Mouse (Mus musculus) cerebellum, postnatal 4 days (tissue): ENCODE measurements around the gene Arhgap35.
"Not testable (repeated sequence)": the region's sequence is repeated elsewhere in the genome, so short reads cannot be mapped to it uniquely, and the experiment has no call there.

ENCODE experiments used
- DNase-seq, 2 experiments: peaks; one replicate each; pipeline ENCODE4 v3.0.0; 2022; ENCODE audit warnings: low spot score in 2 of 2, mixed read lengths in 1 of 2

Arhgap35 gene

DNA sequence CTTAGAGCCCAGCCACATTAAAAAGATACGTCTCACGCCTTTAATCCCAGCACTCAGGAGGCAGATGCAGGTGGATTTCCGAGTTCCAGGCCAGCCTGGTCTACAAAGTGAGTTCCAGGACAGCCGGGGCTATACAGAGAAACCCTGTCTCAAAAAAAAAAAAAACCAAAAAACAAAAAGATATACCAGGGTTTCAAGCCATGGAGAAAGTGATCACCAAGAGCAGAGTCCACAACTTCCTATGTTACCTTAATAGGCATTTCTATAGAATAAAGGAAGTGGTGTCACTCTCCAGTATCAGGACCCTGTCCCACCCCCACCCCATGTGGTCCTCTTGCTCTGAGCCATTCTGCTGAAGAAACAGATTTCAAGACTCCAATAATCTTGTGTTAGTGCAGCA is 8.0 kb downstream of the Arhgap35 start:
- not testable (repeated sequence) for DNase-seq

DNA sequence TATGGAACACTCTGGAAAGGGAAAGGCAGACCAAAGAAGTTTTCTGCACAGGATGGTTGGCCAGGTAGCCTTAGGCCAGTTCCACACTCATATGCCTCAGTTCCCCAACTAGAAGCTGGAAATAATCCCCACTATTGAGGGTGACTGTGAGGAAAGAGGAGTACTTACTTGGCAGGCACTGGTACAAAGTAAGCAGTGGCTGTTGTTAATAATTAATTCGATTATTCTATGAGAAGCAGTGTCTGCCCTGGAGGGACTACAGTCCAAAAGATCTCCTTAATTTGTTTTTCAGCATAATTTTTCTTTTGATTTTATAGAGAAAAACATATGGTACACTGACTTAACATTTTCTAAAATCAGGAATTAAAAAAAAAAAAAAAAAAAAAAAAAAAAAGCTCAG is 10.7 kb downstream of the Arhgap35 start:
- no peak for DNase-seq

DNA sequence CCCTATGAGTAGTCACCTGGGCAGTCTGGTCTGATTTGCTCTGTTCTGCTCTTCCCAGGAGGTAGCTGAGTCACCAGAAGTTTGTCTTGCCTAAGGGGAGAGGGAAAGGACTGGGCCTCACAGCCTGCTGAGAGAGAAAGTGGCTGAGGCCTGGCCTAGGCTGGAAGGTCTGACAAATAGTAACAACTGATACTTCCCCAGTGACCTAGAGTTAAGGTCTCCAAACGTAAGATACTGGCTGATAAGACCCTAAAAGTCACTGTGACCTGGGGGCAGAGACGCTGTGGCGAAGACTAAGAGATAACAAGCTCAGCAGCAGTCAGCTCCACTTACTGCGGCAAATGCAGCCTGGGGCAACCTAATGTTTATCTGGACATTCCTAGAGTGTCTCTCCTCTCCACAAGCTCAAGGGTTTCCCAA is 13.1 kb downstream of the Arhgap35 start:
- no peak for DNase-seq

DNA sequence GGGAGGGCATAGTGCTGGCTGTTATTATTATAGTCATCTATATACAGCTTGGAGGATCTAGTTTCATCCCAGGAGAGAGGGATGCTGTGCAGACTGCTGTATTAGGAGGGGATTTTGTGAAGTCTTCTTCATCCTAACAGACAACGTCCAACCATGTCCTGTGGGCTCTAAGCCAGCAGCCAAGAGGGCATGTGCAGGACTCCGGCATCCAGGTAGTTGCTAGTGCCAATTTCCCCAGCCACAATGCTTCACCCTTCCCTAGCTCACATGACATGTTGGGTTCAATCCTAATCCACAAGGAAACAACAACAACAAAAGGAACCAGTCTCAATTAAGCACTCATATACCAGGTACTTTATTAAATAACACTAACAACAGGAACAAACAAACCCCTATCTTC is 15.8 kb downstream of the Arhgap35 start:
- no peak for DNase-seq

DNA sequence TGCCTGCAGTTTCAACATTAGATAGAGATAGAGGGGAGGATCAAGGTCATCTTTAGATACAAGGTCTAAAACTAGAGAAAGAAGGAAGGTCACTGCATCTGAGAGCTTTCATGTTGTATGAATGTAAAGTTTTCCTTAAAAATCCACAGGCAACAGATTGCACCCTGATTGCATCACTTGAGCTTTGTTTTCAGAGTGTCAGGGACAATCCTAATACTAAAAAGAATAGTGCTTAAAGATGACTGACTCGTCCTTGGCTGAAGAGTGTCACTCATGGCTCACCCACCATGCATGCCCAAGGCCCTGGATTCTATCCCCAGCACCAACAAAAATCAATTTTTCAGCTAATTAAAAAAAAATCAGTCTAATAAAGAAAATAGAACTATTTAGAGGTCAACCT is 23.5 kb downstream of the Arhgap35 start:
- no peak for DNase-seq

DNA sequence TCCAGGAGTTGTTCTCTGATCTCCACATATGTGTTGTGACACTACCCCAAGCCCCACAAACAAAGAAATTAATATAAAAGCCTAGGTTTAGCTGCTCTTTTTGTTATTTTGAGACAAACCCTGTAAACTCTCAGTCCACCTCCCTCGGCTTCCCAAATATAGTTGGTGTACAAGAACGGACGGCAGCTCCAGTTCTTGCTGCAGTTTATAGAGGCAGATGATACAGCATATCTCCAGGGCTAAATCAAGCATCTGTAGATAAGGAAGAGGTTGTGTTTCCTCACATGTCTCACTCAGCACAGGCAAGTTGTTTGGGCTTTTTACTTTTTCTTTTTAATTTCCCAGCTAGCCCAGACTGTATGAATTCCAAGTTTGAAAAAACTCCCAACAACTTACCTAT is 27.1 kb downstream of the Arhgap35 start:
- no peak for DNase-seq

DNA sequence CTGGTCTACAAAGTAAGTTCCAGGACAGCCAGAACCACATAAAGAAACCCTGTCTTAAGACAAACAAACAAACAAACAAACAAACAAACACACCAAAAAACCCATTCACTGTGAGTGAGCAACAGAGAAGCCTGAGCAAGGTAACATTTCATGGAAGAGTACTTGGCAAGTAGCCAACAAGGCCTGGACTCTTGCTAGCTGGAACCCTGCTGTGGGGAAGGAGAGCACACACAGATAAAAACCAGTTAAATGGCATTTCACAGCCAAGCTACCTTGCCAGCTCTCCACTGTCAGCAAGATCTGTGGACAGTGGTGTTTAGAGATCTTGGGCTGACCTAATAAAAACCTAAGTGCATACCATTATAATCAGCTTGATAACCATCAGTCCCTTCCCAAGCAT is 30.4 kb downstream of the Arhgap35 start:
- no peak for DNase-seq

DNA sequence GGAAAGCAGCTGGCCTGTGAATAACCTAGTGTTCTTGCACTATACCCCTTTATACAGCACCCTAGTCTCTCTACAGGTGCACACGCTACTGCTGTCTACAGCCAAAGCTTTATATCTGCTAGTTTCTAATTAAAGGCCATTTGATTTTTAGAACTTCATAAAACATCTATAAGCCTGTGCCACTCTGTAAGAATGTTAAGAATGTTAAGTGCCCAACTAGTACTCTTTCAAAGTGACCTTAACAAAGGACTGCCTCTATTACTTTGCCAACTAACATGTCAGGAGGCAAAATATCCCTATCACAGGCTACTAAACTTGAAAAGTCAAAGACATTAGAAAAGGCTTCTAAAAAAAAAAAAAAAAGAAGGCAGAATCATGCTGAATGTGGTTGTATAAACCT is 31.0 kb downstream of the Arhgap35 start:
- no peak for DNase-seq

DNA sequence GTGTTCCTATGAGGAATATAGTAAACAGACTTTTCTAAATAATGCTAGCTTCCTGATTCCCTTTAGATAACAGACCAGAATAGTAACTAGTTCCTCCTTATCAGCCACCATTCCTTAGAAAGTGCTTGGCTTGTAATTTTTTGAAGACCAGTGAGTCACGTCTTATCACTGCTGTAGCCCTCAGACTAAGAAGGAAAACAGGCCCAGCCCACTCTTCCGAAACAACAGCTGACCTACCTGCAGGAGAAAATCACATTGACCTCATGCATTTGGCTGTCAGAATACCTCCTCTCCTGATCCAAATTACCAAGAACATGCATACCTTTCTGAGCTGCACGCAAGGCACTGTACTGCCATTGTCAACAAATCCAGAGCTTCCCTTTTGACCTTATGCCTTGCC is 32.5 kb downstream of the Arhgap35 start:
- DNase-seq = no peak

DNA sequence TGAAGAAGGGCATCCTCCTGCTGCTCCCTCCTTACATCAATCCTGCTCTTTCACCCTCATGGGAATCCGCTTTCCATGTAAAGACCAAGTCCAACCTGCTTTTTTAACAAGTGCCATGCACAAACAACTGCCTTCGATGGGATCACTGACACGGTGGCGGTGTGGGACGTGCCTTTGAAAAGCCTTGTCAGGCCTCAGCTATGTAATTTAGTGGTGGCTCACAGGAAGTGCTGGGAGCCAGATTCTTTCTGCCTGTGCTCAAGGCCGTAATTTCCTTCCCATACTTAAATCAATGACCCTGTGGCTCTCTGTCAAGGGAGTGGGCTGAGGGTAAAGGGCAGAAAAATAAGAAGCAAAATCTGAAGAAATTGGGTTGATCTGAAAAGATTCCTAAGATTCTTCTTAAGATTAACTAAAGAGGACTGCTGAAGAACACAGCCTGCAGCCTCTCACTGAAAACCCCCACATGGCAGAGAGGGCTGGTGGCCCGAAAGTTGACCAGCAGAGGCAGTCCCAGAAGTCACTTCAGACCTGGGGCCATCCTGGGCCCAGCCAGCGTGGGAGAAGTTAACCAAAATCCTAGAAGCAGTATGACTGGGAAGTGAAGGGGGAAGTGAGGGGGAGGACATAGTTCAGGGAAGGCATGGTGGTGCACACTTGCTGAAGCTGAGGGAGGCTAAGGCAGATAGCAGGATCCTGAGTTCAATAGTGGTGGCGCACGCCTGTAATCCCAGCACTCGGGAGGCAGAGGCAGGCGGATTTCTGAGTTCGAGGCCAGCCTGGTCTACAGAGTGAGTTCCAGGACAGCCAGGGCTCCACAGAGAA is 33.3 kb downstream of the Arhgap35 start:
- DNase-seq = no peak

DNA sequence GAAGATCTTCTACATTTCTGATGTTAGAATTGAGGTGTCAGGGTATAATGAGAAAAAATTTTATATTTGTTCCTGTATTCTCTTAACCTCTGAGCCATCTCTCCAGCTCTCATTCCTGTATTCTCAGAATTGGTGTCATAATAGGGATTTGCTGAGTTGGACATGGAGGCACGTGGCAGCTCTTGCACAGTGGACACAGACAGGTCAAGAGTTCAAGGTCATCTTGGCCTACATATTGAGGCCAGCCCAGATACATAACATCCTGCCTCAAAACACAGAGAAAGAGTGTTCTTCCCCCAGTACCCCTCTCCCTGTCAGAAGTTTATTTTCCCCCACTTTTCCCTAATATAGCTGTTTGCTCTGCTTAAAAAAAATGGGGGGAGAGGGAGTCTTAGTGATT is 38.1 kb downstream of the Arhgap35 start:
- no peak for DNase-seq

DNA sequence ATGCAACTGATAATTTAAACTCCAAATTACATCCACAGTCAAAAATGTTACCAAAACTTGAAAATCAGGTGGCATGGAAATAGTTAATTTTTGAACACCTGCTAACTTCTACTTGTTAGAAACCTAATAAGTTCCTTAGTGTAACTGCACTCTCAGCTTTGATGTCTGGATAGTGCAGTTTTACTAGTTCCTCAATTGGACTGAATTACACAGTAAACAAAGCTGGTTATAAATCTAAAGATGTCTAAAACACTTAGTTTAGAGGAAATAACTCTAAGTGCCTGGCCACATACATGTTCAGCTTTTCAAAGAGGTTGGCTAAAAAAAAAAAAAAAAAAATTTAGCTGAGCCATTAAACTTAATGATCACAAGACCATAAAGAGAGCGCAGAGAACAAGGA is 43.6 kb downstream of the Arhgap35 start:
- DNase-seq = no peak

DNA sequence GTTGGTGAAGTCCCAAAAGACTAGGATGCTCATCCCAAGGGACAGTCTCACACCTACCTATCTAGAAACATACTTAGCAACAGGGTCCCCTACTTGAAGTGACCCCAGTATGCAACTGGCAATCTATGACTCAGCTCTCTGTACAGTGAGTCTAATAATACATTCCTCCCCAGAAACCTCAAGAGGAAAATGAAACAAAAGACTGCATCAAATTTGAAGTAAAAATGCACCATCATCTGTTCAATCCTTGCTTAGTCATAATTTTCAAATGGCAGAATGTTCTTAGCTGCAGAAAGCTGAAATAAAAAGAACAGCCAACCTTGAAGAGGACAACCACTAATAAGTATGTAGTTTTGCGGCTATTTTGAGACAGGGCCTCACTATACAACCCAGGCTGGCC is 44.1 kb downstream of the Arhgap35 start:
- no peak for DNase-seq

DNA sequence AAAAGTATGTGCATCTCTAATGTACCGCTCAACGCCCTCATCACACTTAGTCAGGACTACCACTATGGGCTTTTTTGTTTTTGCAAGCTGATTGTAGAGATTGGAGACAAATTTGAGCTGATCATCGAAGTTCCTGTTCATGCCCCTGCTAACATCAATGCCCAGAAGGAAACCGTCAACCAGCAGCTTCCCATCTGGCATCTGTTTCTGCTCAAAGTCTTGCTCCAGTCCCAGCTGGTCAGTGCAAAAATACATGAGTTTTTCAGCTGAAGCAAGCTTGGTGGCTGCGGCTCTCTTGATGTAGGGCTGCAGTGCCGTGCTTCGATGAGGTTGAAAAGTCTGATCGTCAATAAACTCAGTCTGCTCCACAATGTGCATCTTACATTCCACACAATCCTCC is 50.3 kb downstream of the Arhgap35 start:
- no peak for DNase-seq

DNA sequence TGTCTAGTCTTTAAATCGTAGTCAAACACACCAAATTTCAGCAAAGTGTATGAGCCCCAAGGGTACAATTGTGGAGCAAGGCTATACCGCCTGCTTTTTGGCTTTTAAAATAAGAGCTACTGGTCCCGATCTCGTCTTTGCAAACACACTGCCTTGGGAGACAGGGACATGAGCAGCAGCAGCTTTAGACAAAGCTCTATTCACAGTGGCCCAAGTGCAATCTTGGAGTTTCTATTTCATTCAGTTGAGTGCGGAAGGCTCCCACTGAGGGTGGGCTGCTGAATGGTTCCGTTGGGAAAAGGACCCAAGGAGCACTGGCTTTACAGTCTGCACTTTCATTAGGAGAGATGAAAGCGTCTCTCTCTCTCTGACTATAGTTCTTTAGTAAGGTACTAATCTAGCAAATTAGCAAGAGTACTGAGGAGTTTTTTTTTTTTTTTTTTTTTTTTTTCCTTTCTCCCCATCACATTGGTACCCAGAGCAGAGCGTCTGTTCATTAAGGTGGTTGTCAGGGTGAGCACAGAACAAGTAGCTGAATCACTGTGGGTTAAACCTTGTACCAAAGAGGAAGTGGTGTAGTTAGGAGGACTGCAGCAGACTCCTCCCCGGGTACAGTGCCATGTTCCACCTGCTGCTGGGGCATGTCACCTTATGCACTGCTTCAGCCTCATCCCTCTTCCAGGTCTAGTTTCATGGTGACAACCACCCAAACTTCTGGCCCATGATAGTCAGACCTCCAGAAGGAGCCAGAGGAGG is 56.8 kb downstream of the Arhgap35 start:
- no peak for DNase-seq

DNA sequence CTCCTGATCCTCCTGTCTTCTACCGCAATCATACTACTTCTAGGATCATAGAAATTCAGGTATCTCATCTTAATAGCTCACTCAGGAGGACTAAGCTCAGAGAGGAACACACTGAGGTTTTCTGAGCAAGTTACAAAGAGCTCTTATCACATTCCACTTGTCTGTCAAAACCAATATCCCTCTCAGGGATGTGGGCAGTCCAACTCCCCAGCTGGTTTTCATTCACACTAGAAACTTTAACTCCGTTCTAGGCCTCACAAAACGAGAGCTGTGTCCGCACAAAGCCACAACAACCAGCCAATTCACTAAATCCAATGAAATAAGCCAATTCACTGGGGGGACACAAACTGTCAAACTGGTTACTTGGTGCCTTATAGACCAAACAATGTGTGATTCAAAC is 57.5 kb downstream of the Arhgap35 start:
- no peak for DNase-seq

DNA sequence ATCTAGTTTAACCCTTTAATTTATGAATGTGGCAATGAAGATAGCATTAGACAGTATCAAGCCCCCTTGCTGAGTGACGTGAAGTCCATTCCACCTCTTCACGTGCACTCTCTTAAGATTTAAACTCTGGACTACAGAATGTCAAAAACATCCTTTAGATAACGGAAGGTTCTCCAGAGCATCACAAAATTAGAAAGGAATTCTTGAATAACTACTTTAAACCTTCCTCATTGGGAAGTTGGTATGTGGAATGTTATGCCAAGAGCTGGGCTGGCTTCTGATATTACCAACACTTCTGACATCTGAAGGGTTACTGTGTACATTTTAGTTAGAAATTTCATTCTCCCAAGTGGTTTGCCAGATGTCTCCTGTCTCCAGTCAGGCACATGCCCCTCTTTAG is 60.6 kb downstream of the Arhgap35 start:
- no peak for DNase-seq

DNA sequence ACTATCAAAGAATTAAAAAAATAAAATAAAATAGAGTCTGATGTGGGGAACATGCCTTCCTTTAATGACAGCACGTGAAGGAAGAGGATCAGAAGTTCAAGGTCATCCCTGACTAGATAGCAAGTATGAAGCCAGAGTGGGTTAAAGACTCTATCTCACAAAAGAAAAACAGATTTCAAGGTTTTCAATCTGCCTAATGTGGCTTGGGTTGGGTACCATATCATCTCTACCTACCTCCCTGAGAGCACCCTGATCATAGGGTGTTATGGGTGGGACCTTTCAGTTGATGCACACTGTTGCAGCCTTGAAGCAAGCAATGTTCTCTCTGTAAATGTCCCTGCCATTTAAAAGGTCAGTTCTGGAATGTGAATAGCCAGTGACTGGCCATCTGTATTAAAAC is 63.2 kb downstream of the Arhgap35 start:
- DNase-seq = no peak

DNA sequence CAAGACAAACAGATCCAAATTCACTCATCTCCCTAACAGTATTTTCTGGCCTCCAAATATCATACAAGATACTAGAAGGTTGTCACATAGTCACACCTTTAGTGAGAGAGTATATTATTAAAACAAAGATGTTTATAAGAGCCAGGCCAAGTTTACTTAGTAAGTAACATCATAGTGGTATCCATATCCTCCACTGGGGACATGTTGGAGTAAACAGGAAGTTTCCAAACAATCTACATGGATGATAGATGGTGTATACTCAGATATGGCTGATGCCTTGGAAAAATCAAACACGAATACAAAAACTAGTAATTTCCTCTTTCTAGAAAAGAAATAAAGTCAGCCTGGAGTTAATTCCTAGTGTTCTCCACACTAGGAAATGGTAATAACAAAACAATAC is 65.5 kb downstream of the Arhgap35 start:
- DNase-seq = no peak

DNA sequence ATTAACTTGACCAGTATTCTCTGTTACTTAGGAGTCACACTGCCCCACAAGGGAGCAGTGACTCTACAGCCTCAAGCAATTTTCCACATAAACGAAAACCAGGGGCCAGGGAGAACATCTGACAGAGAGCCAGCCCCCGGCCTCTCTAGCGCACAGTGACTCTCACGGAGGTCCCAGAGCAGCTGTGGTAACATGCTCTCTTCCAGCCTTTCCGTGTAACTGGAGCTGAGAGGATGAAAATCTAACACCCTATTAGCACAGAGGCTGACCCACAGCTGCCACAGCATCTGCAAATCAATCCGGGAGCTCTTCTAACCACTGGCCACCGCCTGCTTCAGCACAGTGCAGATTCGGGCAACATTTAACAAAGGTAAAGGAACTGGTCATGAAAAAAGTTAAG is 70.0 kb downstream of the Arhgap35 start:
- DNase-seq = no peak

DNA sequence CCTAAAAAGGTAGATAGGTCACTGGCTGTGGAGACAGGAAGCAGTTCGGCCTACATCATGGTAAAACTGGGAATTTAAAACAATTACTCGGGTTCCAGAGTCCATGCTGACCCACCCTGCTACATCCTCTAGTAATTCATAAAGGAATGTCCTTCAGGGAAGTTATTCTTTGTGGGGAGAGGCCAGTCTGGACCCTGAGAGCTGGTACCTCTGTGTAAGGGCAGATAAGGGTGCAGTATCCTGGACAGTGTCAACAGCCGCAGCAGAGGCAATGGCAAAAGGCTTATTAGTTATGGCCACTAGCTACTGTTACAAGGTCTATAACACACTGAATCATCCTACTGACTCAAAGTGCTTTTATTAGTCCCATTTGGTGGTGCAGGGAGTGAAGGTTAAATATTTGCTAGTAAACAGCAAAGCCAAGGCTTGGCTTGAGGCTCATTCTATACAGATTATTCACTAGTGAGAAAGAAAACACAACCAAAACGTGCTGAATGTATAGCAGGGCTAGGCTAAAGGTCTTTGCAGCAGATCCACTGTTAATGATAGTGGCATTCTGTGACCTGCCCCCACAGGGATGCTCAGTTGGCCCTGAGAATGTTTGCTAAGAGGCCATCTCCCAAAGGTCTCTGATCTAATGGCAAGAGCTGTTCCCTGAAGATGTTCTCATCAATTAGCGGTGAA is 77.4 kb downstream of the Arhgap35 start:
- no peak for DNase-seq

DNA sequence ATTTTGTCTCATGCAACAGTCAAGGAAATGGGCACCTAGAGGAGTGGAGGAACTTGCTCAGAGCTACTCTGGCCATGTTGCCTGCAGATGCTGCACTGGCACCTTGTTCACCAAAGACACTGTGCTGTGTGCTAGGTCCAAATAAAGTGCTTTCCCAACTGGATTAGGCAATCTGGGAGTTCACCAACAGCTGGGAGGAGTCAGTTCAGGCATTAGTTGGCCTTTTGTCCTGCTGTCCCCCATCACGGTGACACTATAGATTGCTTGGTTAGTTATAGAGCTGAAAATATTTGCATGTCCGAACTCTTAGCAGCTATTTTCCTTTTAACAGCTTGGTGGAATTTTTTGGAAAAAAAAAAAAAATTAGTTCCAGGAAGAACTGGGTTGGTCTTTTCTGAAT is 88.8 kb downstream of the Arhgap35 start:
- no peak for DNase-seq

DNA sequence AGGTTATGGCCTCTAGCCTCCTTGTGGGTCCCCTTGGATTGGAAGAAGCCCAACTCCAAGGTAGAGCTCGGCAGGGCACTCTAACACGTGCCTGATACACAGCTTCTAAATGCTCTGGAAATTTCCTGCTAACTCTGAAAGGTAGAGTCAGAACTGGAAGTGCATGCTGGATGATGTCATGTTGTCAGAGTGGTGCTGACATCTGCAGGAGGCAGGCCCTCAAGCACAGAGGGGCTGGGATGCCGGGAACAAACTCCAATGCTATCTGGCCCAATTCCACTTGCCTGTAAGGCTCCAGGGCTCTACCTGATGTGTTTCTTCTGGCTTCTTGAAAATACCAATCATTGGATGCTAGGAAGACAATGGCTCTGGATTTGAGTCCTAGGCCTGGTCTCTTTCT is 89.3 kb downstream of the Arhgap35 start:
- no peak for DNase-seq
